Mouse (Mus musculus): ENCODE results near the gene Kansl2.

The Kansl2 gene

GRCm38 (mm10) chr15:98492102-98492501 is 42.0 kb downstream of the Kansl2 start, which contains the start of gene Olfr279:
Gene Olfr279, plus strand, starts transcription at chr15:98492402.
- DNase-seq: no peak

- DNase-seq: no peak
Measured at GRCm38 (mm10) chr15:98491332-98491731, 42.7 kb downstream of the Kansl2 start.

DNA sequence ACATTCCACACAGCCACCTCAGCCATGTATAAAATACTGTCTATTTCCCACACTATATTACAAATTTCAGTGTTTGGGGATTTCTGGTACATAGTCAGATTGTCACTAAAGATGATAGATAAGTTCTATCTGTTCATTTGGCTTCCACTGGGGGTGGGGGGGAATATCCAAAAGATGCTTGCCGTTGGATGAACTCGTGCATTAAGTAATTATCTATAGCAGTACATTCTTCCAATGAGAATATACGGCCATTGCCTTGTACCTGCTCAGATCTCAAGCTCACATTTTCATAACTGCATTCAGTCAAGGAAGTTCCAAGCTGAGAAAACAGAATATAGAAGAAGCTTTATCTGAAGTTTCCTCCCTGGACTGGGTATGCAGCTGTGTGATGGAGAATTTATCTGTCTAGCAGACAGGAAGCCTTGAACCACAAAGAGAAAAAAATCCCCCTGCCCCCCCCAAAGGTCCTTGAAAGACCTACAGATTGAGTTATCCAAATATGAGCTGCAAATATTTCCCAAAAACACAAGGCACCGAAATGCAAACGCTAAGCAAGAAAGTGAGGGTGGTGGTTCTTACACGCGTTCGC is 47.5 kb downstream of the Kansl2 start:
- no peak for DNase-seq

- peak; percentile 50 for DNase-seq
Measured at GRCm38 (mm10) chr15:98483907-98484886, 49.9 kb downstream of the Kansl2 start.

GRCm38 (mm10) chr15:98482701-98483100 is 51.4 kb downstream of the Kansl2 start, which contains the start of gene Lalba:
Gene Lalba, minus strand, starts transcription at chr15:98482721.
- no peak for DNase-seq

GRCm38 (mm10) chr15:98479568-98480102 is 54.4 kb downstream of the Kansl2 start:
- no peak for DNase-seq

DNA sequence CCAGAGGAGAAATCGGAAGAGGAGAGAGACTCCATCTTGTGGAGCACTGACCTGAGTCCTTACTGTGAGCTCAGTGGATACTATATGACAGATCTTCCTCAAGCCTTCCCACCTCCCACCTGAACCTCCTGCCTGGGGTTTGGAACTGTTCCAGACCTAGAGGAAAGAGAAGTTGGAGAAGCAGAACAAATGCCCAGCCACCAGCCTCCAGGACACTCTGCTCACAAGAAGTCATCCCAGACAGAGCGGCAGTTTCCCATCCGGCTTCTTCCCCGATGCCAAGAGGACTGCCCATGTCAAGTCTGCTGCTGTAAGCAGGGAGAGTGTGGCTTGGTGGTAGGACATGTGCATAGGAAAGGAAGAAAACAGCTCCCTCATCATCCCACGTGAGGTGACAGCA is 57.8 kb downstream of the Kansl2 start:
- DNase-seq: no peak

DNA sequence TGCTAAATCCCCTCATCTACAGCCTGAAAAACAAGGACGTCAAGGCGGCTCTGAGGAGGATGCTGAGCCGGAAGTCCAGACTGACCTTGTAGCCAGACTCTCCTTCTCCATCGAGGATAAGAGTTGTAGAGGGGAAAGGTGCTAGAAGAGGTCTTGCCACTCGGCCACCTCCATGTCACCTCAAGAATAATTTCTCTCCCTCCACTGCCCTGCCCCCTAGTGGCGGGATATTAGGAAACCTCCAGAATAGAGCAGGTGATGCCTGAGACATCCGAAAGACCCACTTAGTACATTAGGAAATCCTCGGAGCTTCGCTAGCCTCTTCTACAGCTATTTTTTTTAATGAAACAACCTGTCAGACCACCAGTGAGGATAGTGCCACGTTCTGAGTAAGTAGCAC is 58.7 kb downstream of the Kansl2 start:
- no peak for DNase-seq

DNA sequence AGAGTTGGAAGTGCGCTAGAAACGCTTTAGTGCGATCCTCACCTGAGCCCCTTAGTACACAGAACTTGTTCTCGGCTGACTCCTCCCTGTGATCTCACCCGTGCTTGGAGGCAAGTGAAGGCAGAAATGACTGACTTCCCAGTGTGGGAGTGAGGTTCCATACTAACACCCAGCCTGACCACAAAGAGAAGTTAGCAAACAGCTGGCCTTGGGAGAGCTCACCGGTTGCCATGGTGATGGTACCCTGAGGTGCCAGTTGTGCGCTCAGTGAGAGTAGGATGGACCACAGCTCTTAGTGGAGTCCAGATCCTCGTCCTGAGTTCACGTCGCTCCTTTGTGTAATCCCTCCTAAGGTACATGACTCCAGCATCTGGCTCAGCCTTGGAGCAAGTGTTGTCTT is 59.1 kb downstream of the Kansl2 start:
- DNase-seq: no peak

DNA sequence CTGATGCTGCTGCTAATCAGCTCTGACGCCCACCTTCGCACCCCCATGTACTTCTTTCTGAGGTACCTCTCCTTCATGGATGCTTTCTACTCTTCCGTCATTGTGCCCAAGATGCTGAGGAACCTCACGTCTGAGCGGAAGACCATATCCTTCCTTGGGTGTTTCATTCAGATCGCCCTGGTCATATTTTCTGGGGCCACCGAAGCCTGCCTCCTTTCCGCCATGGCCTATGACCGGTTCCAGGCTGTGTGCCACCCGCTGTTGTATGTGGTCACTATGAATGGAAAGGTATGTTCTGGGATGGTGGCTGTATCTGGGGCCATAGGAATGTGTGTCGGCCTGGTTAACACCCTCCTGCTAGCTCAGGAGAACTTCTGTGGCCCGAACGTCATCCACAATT is 62.5 kb downstream of the Kansl2 start:
- no peak for DNase-seq

GRCm38 (mm10) chr15:98469596-98469995 is 64.5 kb downstream of the Kansl2 start, which contains the start of gene OR5BS1P:
Gene OR5BS1P, plus strand, starts transcription at chr15:98469896.
- DNase-seq: no peak

Measured in layer of hippocampus, adult 9-11 months (tissue).